Mouse (Mus musculus) B cell, adult 2 months (primary cell): ENCODE results near the gene Tln2.

Source experiments
- DNase-seq, 2 experiments: peaks; one replicate each; pipeline ENCODE4 v3.0.0; 2022

Tln2 gene

DNA sequence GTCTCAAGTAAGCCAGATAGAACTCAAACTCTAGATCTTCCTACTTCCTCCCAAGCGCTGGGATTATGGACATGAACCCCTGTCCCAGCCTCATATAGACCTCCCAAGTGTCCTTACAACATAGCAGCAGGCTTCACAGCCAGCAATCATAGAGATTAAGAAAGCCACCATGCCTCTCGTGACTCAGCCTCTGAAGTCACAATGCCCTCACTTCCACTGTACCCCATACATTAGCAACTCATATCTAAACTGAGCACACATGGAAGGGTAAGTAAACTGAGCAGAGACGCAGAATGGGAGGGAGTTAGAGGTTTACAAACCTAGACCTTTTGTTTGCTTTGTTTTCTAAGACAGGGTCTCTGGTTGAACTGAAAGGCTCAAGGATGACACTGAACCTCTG is 13.7 kb downstream of the Tln2 start:
- DNase-seq: no peak

DNA sequence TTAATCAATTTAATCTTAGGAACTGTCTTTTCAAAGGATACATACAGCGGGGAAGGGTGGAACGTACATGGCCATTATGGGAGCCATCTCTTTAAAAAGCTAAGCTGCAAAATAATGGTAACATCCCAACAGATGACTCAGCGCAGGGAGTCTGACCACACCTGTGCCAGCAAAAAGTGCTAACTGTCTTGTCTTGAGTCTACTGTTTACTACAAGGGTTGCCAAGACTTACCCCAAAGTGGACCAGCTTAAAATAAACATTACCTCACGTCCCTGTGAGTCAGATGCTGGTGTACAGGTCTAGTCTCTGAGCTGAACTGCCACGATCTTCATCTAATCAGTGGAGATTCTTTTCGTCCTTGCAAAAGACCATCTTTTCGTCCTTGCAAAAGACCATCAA is 14.7 kb downstream of the Tln2 start:
- DNase-seq: no peak

DNA sequence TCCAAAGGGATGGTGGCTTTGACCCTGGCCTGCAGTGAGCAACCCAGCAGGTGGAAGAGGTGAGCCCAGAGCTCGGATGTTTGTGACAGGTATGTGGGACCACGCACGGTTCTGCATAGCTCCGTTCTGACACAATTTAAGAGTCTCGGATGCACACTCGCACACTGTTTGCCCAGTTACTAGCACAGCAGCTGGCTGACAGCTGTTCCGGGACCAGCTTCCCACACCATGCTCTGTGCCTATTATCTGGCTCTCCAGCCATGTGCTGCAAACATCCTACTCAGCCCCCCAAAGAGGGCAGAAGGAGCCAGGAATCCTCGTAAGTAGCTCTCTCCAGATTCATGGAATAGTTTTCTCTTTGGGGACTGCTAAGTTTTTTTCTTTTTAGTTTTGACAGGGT is 17.6 kb downstream of the Tln2 start:
- DNase-seq: no peak

DNA sequence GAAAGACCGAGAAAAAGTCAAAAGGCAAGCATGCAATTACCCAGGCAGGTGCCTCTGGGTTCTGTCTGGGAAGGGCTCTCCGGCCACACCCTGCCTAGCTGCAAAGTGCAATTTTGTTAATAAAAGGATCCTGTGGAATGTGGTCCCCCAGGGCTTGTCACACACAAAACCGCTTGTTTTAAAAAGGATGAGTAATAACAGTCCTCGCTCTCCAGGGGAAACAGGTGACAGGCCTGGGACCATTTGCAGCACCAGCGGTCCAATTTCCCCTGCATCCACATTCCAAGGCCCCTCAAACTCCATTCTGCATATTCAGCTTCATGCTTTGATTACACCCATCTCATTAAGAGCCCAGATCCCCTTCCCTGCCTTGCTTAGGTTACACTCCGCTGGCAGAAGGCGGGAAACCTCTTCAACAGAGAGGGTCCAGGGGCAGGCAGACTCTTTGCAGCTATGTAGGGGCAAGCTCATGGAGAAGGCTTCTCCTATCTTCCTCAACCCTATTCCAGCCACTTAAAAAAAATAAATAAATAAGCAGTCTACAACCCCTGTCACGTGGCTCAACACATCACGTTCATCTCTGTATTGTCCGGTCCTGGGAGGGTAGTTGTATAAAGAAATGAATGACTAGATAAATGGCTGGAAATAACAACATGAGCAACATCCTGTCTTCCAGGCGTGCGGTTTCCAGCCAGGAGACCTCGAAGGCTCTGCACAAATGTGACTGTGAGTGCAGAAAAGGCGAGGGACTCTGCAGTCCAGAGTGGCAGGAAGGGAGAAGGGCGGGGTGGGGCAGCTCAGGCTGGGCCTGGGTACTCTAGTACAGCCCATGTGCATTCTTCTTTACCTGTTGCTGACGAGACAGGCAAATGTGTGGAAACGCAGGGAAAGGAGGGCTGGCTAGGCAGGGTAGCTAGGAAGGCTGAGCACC is 19.5 kb downstream of the Tln2 start:
- no peak for DNase-seq

DNA sequence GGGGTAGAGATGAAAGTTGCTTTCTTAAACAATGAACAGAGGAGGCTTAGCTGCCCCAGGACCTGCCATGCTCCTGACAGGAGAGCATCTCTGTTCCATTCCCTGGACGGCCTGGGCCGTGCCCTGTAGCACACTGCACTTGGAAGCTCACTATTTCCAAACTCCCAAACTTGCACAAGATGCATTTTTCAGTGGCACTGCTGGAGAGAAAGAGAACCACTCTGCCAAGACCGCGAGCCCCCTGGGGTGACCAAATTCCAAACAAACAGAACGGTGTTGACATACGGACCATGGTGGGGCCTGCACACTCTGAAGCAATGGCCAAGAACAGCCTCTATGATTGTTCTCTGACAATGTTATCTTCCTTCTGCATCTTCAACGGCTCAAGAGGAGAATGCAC is 25.1 kb downstream of the Tln2 start:
- no peak for DNase-seq

DNA sequence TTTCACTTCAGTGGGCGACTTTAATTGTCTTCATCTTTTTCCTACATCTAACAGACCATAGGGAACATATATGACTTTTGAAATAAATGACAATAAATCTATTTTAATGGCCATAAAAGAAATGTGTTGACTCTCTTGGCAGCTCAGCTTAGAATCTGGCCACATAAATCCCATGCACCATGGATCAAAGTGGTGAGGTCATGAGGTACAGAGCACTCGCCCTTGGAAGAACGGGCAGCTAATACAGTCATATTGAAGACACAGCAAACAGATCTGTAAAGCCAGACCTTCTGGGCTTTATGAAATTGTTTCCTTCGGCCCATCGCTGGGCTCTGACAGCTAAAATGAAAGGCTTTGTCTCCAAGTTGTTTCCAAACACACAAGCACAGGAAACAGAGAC is 26.2 kb downstream of the Tln2 start:
- DNase-seq: no peak

DNA sequence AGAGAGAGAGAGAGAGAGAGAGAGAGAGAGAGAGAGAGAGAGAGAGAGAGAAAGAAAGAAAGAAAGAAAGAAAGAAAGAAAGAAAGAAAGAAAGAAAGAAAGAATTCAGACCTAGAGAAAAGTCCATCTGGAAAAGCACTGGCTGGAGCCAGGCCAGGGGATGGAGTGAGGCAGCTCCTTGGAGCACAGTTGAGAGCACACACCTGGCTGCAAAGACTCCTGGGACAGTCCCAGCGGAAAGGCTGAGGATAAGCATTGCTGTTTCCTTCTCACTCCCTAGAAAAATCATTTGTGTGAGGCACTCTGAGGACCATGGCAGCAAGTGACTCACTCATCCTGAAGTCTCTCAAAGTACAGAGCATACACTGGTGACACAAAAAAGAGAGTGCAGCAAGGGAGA is 26.9 kb downstream of the Tln2 start:
- no peak for DNase-seq

DNA sequence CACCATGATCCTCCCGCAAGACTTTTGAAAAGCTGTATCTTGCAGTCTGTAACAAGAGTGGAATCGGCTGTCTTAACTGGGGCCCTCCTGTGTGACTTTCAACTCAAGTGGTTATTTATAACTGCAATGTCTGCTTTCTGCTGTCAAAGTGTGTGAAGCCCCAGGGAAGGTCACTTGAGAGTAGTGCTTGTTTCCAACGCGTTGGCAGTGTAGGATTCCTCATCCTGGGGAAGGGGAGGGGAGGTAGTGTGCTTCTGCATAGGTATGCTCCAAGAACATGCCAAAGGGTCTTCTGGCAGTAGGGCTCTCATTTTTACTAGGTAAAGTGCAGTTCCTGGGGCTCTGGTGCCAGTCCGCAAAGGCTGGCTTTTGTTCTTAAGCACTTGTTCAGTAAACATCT is 29.9 kb downstream of the Tln2 start:
- no peak for DNase-seq

DNA sequence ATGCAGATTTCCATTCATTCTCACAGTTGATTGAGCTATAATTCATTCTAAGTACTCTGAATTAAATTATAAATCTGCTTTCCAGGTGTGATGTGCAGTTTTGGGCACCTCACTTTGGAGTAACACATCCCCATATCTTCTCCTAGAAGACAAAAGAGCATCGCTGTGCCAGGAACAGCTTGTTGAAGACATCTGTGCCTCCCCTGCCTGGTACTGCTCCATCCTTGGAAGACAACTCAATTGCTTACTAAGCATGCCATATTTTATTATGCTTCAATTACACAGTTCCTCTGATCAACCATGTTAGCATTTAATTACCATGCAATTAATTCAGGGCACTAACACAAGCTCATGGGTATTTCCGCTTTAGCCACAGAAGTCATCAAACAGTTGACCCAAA is 31.8 kb downstream of the Tln2 start:
- DNase-seq: no peak

DNA sequence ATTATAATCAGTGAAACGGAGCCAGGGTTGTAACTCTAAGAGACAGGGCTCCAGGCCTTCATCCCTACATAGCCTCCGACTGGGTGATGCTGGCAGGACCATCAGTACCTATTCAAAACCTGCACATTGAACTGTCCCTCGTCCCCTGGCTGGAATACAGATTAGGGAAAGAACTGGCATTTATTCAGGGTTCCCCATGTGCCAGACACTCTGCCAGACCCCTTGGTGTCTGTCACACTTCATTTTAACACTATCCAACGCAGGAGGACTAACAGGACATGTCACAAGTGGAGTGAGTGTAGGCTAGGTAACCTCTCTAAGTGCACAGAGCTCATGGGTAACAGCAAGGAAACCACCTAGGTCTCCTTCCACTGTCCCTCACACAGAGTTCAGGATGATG is 37.8 kb downstream of the Tln2 start:
- no peak for DNase-seq

DNA sequence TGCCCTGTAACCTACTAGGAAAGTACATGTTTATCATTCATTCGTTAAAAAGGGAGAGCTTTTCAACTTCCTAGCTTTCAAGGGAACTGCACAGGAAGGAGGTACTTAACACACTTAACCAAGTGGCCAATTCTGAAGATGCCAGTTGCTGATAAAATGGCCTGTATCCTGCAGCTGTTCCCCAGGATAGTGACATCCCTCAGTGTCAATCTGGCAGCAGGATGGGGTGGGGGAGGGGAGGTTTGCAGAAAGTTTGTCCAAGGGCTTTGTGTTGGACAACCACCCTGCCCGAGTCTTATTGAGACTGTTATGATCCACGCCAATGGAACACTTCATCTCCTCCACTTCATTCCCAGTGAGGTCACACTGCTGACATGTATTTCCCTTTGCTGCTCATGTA is 50.0 kb downstream of the Tln2 start:
- DNase-seq: no peak

DNA sequence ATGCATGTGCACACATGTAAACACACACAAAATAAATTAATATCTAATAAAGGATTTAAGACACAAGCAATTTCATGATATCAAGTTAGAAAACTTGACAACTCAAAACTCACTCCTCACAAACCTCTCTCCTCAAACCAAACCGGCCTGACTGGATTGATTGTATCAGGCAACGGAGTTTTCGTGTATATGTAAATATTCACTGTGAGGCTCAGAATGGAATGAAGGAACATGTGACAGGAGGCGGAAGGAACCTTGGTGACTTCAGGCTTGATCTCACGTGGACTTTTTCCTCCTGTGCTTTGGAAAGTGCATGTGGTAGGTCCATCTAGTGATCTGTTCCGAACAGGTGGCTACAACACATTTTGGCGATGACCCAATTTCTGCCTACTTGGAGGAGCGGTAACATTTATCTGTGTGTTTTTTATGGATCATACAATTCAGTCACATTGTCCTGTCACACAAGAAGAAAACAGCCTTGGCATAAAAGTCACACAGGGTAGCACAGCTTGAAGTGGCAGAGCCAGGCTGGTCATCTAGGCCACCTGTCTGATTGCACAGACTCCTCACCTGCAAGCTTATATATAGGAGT is 54.7 kb downstream of the Tln2 start:
- DNase-seq: no peak

DNA sequence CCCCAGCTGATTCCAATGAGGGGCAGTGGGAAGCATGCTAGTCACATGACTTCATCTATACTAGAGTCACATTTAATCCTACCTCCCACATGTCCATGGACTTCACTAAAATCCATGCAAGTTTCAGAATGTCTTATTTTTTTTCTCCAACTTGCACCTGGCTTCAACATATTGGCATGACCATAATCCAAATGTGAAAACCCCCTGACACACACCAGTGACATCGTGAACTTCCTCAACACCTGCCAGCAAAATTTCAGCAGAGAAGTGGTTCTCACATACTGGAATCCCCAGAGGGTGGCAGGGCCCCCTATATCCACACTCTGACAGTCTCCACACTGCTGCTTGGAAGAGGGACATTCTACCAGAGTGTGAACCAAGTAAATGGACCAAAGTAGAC is 57.7 kb downstream of the Tln2 start:
- no peak for DNase-seq

DNA sequence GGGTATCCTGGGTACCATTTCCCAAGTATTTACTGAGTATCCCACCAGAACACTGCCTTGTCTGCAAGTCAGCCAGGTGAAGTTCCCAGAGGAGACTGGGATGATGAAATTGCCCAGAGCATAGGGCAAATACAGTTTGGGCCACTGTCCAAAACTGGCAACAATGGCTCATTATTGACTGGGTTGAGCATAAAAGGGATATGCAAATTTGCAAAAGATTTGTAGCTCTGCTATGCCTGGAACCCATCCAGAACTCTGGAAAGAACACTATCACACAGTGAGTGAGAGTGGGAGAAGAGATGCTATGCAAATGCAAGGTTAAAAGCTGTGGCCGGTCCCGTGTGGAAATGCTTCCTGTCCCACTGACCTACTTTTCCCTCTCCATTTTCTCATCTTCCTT is 63.1 kb downstream of the Tln2 start:
- no peak for DNase-seq

DNA sequence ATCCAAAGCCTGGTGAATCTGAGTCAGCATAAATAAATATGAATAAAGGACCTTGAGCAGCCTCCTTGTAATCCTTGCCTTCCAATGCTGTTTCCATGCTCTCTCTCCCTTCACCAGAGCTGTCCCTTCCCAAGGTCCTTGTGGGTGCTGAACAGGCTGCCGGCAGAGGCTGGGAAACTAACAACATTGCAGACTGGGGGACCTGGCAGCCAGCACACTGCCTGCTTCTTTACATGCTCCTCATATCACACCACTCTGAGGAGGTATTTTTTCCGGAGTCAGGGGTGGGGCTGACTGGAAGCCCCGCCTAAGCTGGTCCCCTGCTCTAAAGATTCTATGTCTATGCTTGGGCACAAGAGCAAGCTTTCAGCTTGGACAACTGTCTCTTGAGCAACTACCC is 64.2 kb downstream of the Tln2 start:
- DNase-seq: no peak

DNA sequence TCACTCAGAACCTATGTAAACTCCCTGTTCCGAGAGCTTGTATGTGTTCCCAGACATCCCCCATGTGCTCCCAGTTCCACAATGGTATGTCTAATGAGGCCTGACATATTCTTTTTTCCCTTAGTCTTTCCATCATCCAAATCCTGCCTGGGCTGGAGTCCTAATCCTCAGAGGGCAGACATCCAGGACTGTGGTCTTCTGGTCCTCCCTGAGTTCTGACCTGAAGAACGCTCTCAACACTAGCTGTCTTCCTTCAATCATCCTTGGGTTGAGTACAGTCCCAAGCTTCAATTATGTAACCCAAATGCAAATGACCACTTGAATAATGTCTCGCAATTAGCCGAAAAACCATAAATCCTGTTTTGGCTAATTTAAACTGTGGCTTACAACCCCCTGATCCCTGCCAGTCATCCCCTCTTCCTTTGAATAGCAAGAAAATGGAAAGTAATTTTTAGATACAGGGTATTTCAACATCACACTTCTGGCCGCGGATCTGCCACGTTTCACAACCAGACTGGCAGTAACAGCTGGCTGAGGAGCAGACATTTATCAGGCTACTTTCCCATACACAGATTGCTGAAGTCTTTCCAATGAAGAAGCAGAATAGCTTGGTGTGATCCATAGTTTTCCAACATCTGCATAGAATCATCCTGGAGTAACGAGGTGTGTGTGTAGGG is 65.5 kb downstream of the Tln2 start:
- no peak for DNase-seq

DNA sequence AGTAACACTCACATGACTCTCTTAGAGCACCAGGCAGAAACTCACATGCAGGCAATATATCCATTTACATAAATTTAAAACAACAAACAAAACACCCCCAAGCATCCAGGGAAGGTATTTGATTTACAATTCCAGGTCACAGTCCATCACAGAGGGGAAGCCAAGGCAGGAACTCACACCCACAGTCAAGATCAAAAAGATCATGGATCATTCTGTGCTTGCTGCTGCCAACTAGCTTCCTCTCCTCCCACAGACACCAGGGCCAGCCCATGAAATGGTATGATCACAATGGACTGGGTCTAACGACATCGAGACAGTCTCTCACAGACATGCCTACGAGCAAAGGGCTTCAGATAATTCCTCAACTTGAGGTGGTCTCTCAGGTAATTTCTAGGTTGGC is 70.1 kb downstream of the Tln2 start:
- no peak for DNase-seq

DNA sequence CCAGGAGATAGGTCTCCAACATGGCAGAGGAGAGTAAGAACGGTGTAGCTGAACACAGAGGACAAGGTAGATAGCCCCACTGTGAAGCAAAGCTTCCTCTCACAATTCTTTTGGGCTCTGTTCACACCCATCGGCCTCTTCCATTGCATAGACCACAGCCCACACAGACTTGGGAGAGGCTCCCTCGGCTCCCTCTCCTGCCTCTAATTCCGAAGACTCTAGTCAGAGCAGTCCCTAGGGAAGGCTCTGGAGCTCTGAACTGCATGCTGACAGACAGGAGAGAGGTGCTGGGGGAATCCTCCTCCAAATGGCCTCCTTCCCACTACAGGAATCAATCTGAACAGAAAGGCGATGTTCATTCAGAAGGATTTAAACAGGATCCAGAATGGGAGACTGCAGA is 72.9 kb downstream of the Tln2 start:
- DNase-seq: no peak

DNA sequence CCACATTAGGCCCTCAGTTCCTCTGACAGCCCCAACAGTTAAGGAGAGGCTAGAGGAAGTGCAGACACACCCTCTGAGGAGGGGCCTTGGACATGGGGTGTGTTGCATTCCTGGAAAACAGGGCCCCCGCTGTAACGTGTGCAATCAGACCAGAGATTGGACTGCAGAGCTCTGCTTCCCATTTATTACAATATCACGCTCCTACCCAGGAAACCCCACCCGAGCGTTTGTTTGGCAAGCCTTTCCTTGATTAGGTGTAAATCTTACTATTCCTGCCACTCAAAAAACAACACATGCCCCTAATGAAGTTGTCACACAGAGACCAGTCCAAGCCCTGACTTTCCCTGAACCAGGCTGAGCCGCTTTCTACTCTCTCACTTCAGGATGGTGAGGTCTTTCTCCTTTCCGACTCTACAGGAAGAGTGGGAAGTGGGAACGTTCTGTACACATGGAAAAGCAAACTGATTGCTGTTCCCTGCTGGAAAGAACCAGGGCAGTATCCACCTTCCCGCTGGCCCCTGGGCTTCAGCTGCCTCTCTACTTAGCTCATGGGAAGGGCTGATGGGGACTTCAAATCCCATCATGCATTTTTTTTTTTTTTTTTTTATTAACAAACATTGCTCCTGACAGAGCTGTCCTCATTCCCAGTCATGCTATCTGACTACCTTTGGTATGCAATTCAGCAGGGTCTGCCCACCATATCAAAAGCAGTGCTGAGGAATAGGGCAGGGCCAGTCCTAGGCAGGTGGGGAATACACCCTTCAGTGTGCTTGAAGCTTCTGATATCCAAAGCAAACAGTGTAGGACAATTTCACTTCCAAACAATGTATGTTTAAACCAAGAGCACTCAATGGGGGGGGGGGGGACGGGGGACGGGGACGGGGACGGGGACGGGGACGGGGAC is 74.1 kb downstream of the Tln2 start:
- DNase-seq: no peak

DNA sequence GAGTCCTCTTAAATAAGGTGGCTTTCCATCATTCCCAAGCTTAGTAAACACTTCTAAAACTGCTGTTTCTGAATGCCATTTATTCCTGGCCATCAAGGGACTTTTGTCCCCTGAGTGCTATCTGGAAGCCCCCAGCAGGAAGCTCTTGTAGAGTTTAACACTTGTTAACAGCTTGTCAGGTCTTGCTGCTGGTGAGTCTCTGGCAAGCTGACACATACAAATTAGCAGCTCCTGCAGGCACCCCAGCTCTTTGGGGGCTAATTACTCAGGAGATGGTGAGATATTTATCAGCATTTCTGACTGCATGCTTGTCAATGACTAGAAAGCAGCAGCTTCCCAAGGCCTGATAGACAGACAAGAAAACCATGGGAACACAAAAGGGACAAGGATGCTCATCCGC is 77.2 kb downstream of the Tln2 start:
- DNase-seq: no peak

DNA sequence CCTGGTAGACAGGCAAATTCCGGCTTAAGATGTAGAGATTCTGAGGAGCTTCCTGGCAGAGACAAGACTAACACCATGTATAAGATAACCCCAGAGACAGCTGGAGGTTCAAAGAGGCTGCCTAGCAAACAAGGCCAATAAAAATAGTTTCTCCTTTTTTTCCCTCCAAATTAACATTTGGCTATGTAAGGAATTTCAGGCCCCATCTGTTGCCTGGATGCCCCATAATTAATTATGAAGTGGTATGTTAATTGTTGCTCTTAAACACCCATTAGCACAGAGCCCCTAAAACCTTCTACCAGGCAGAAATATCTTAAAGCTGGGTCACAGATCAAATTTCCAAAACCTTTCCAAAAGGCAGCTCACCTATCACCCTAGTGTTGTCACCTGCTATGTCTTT is 77.7 kb downstream of the Tln2 start:
- DNase-seq: no peak

DNA sequence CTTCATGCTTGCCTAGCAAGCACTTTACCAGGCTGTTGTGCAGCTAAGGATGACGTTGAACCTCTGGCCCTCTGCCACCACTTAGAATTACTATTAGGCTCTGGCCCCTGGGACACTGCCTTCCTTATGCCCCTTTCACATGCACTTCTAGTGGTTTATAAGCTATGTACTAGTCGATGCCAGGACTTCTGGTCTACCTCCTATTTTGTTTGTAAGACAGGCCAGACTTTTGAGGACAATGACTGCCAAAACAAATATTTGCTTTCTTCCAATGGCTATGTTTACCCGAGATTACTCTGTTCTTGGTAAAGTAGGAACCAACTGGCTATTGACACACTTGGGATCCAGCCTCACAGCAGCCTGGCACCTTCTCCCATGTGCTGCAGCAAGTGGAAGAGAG is 82.1 kb downstream of the Tln2 start:
- no peak for DNase-seq

DNA sequence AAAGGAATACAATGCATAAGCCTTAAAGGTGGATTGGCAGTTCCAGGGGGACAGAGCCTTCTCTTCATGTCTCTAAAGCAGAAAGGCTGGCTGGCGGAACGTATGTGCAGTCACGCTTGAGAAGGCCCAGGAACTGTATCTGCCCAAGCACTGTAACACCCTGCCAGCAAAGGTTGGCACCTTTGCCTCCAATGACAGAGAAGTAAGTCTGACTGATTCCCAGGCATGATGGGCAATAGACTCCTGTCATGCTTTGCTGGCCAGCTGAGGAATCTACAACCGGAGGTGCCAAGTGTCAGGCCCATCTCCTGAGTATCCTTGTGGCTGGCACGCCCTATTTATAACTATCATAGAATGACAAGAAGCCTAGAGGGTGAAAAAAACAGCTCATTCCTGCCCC is 83.3 kb downstream of the Tln2 start:
- no peak for DNase-seq
